Mouse (Mus musculus): ENCODE measurements around the gene Usp8. TPM values are rescaled to one million over a fixed set of nuclear protein-coding genes. Genes with fewer than 3 reads are reported as not detected.

Gene Usp8
- polyA plus RNA-seq (2012; rRNA removed): 15.0 and 16.2 TPM in 2 replicates

GRCm38 (mm10) chr2:126706759-126707437 lies at the start of gene Usp8:
Usp8 (plus strand) TSS chr2:126707328.
- H3K27me3 ChIP-seq (ENCODE audit: control insufficient read depth, insufficient read depth, low read length): no peaks in the 10 kb centered on the region

GRCm38 (mm10) chr2:126663481-126663880 lies 43.6 kb upstream of the Usp8 start:
- Histone ChIP-seq H3K4me1 (replicated peaks; ENCODE audit: control insufficient read depth, insufficient read depth, low read length) (no peaks in the 10 kb centered on the region; the same call in 1 of the 2 replicates), H3K4me3 (ENCODE audit: control insufficient read depth, insufficient read depth, low read length) (no peak overlapping the region), H3K27ac (ENCODE audit: control insufficient read depth, insufficient read depth, low read length) (no peak overlapping the region), H3K36me3 (ENCODE audit: control insufficient read depth, insufficient read depth, low read length) (no peaks in the 10 kb centered on the region), H3K27me3 (ENCODE audit: control insufficient read depth, insufficient read depth, low read length) (no peaks in the 10 kb centered on the region)
- TF ChIP-seq POLR2A (IDR thresholded peaks at IDR 0.05; ENCODE audit: control insufficient read depth, extremely low read depth, insufficient read depth, low read length, poor library complexity): no peak
- no peak for TF ChIP-seq CTCF (IDR thresholded peaks at IDR 0.05; ENCODE audit: borderline replicate concordance, control insufficient read depth, extremely low read depth, insufficient read depth, low read length, poor library complexity)
- DNase-seq: peak; percentile 22
- 30% methylated on average over 4 of the region's 4 CpGs for WGBS

More at GRCm38 (mm10) chr2:126706759-126707437, at the start of gene Usp8:
- Histone ChIP-seq H3K36me3 (ENCODE audit: control insufficient read depth, insufficient read depth, low read length) (no peaks in the 10 kb centered on the region), H3K4me1 (replicated peaks; ENCODE audit: control insufficient read depth, insufficient read depth, low read length) (peaks cover 2% of the 10 kb centered on the region), H3K4me3 (ENCODE audit: control insufficient read depth, insufficient read depth, low read length) (peak within 1 kb of the TSS; percentile 64), H3K27ac (ENCODE audit: control insufficient read depth, insufficient read depth, low read length) (no peak within 1 kb of the TSS)
- peak; percentile 97 for DNase-seq
- TF ChIP-seq POLR2A (IDR thresholded peaks at IDR 0.05; ENCODE audit: control insufficient read depth, extremely low read depth, insufficient read depth, low read length, poor library complexity) (peak; percentile 88), CTCF (IDR thresholded peaks at IDR 0.05; ENCODE audit: borderline replicate concordance, control insufficient read depth, extremely low read depth, insufficient read depth, low read length, poor library complexity) (0 out of 2 replicates have a peak, but pooled peaks have one; percentile 41)
- WGBS: 2% methylated on average over 47 of the region's 47 CpGs

GRCm38 (mm10) chr2:126665984-126666383 lies 41.1 kb upstream of the Usp8 start:
- TF ChIP-seq CTCF (IDR thresholded peaks at IDR 0.05; ENCODE audit: borderline replicate concordance, control insufficient read depth, extremely low read depth, insufficient read depth, low read length, poor library complexity) (no peak), POLR2A (IDR thresholded peaks at IDR 0.05; ENCODE audit: control insufficient read depth, extremely low read depth, insufficient read depth, low read length, poor library complexity) (no peak)
- H3K27ac ChIP-seq (ENCODE audit: control insufficient read depth, insufficient read depth, low read length): no peak overlapping the region

GRCm38 (mm10) chr2:126668621-126669252 lies 38.4 kb upstream of the Usp8 start:
- WGBS: 95% methylated on average over 5 of the region's 5 CpGs
- no peak for DNase-seq

More at GRCm38 (mm10) chr2:126665984-126666383, 41.1 kb upstream of the Usp8 start:
- Histone ChIP-seq H3K27me3 (ENCODE audit: control insufficient read depth, insufficient read depth, low read length) (no peaks in the 10 kb centered on the region), H3K36me3 (ENCODE audit: control insufficient read depth, insufficient read depth, low read length) (no peaks in the 10 kb centered on the region), H3K4me1 (replicated peaks; ENCODE audit: control insufficient read depth, insufficient read depth, low read length) (no peaks in the 10 kb centered on the region; the same call in 1 of the 2 replicates), H3K4me3 (ENCODE audit: control insufficient read depth, insufficient read depth, low read length) (no peak overlapping the region)
- no peak for DNase-seq
- 64% methylated on average over 3 of the region's 3 CpGs for WGBS

GRCm38 (mm10) chr2:126673317-126674242 lies 33.5 kb upstream of the Usp8 start:
- peak; percentile 39 for DNase-seq
- H3K27me3 ChIP-seq (ENCODE audit: control insufficient read depth, insufficient read depth, low read length): no peaks in the 10 kb centered on the region
- TF ChIP-seq CTCF (IDR thresholded peaks at IDR 0.05; ENCODE audit: borderline replicate concordance, control insufficient read depth, extremely low read depth, insufficient read depth, low read length, poor library complexity): no peak
- no peak for TF ChIP-seq POLR2A (IDR thresholded peaks at IDR 0.05; ENCODE audit: control insufficient read depth, extremely low read depth, insufficient read depth, low read length, poor library complexity)
- peaks cover 4% of the 10 kb centered on the region for H3K4me1 ChIP-seq (replicated peaks; ENCODE audit: control insufficient read depth, insufficient read depth, low read length)
- peak overlapping the region; percentile 17; the same call in 1 of the 2 replicates for H3K4me3 ChIP-seq (ENCODE audit: control insufficient read depth, insufficient read depth, low read length)
- WGBS: 3% methylated on average over 13 of the region's 13 CpGs
- no peaks in the 10 kb centered on the region for H3K36me3 ChIP-seq (ENCODE audit: control insufficient read depth, insufficient read depth, low read length)
- H3K27ac ChIP-seq (ENCODE audit: control insufficient read depth, insufficient read depth, low read length): peak overlapping the region; percentile 71

More at GRCm38 (mm10) chr2:126668621-126669252, 38.4 kb upstream of the Usp8 start:
- Histone ChIP-seq H3K27me3 (ENCODE audit: control insufficient read depth, insufficient read depth, low read length) (no peaks in the 10 kb centered on the region), H3K27ac (ENCODE audit: control insufficient read depth, insufficient read depth, low read length) (no peak overlapping the region), H3K36me3 (ENCODE audit: control insufficient read depth, insufficient read depth, low read length) (no peaks in the 10 kb centered on the region), H3K4me3 (ENCODE audit: control insufficient read depth, insufficient read depth, low read length) (no peak overlapping the region), H3K4me1 (replicated peaks; ENCODE audit: control insufficient read depth, insufficient read depth, low read length) (no peaks in the 10 kb centered on the region; the same call in 1 of the 2 replicates)
- TF ChIP-seq CTCF (IDR thresholded peaks at IDR 0.05; ENCODE audit: borderline replicate concordance, control insufficient read depth, extremely low read depth, insufficient read depth, low read length, poor library complexity): no peak
- TF ChIP-seq POLR2A (IDR thresholded peaks at IDR 0.05; ENCODE audit: control insufficient read depth, extremely low read depth, insufficient read depth, low read length, poor library complexity): no peak

Measured in thymus, adult 2 months (tissue).